Mouse (Mus musculus): ENCODE results near the gene Gpatch8. TPM values are rescaled to one million over a fixed set of nuclear protein-coding genes. Genes with fewer than 3 reads are reported as not detected.
A peak's percentile ranks its signal among the peaks of the same experiment; 100 is the strongest.

Gene Gpatch8
- polyA plus RNA-seq, 1 experiment from 2014 or later: 43.4 TPM

DNA sequence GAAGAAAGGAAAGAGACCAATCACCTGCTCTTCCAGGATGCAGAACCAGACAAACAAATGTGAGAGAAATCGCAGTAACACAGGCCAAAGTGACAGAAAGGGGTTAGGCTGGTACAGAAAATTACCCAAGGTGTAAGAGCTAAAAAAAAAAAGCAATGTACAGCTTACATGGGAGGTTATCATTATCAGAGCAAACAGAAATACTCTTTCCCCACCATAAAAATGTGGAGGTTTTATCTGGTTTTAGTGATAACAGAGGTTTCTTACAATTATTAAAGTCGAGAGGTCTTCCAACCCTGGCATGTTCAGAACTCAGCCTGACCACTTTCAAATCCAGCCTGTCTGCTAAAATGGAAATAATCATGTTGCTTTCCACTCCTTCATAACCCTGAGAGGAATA is 68.3 kb downstream of the Gpatch8 start:
- no peak overlapping the region for H3K4me3 ChIP-seq (ENCODE audit: low read depth, low read length)
- no peak for ATAC-seq (replicated peaks; ENCODE audit: insufficient number of reproducible peaks, low FRiP score, low TSS enrichment, low read depth)
- no peaks in the 10 kb centered on the region for H3K9me3 ChIP-seq (replicated peaks; ENCODE audit: control insufficient read depth, low read length)
- H3K36me3 ChIP-seq (replicated peaks; ENCODE audit: control insufficient read depth, insufficient read depth, low read depth, low read length): no peaks in the 10 kb centered on the region; the same call in 1 of the 2 replicates
- DNase-seq (ENCODE audit: low spot score): no peak
- H3K27ac ChIP-seq (replicated peaks; ENCODE audit: low read depth, low read length): no peak overlapping the region
- 84% methylated on average over 2 of the region's 2 CpGs for WGBS
- H3K4me1 ChIP-seq (ENCODE audit: control insufficient read depth, insufficient read depth, low read length): no peaks in the 10 kb centered on the region
- no peak overlapping the region for H3K9ac ChIP-seq (replicated peaks; ENCODE audit: low read length)
- no peaks in the 10 kb centered on the region for H3K27me3 ChIP-seq (ENCODE audit: control insufficient read depth, insufficient read depth, low read length)
- no peak overlapping the region for H3K4me2 ChIP-seq (ENCODE audit: low read depth, low read length)

- peak; percentile 83 for DNase-seq (ENCODE audit: low spot score)
- H3K9me3 ChIP-seq (replicated peaks; ENCODE audit: control insufficient read depth, low read length): no peaks in the 10 kb centered on the region
- H3K4me3 ChIP-seq (ENCODE audit: low read depth, low read length): no peak overlapping the region
- no peak; the same call in 1 of the 2 replicates for ATAC-seq (replicated peaks; ENCODE audit: insufficient number of reproducible peaks, low FRiP score, low TSS enrichment, low read depth)
- no peaks in the 10 kb centered on the region; the same call in 1 of the 2 replicates for H3K36me3 ChIP-seq (replicated peaks; ENCODE audit: control insufficient read depth, insufficient read depth, low read depth, low read length)
- WGBS: 73% methylated on average over 11 of the region's 11 CpGs
- H3K27ac ChIP-seq (replicated peaks; ENCODE audit: low read depth, low read length): no peak overlapping the region
- no peak overlapping the region for H3K9ac ChIP-seq (replicated peaks; ENCODE audit: low read length)
- H3K4me1 ChIP-seq (ENCODE audit: control insufficient read depth, insufficient read depth, low read length): no peaks in the 10 kb centered on the region
- no peaks in the 10 kb centered on the region for H3K27me3 ChIP-seq (ENCODE audit: control insufficient read depth, insufficient read depth, low read length)
- no peak overlapping the region for H3K4me2 ChIP-seq (ENCODE audit: low read depth, low read length)
These were observed 69.3 kb downstream of the Gpatch8 start for GRCm38 (mm10) chr11:102486733-102487386.

DNA sequence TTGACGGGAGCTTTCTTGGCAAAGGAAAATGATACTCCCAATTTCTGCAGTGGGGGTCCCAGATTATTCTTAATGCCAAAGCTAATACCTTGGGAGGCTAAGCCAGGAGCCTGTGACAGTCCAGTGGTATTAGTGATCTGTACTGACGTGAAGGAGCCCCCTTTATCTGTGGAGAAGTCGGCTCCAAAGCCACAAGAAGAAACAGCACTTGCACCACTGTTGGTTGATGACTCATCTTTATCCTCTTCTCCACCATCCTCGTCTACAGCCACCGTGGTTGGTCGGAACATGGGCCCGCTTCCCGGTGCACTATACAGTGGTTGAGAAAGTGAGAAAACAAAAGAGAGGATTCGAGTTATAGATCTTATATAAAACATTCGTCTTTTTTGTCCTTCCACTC is 74.4 kb downstream of the Gpatch8 start:
- Histone ChIP-seq H3K4me2 (ENCODE audit: low read depth, low read length) (no peak overlapping the region), H3K9me3 (replicated peaks; ENCODE audit: control insufficient read depth, low read length) (no peaks in the 10 kb centered on the region), H3K4me1 (ENCODE audit: control insufficient read depth, insufficient read depth, low read length) (no peaks in the 10 kb centered on the region), H3K36me3 (replicated peaks; ENCODE audit: control insufficient read depth, insufficient read depth, low read depth, low read length) (peaks cover 17% of the 10 kb centered on the region), H3K27ac (replicated peaks; ENCODE audit: low read depth, low read length) (no peak overlapping the region), H3K4me3 (ENCODE audit: low read depth, low read length) (no peak overlapping the region), H3K9ac (replicated peaks; ENCODE audit: low read length) (no peak overlapping the region), H3K27me3 (ENCODE audit: control insufficient read depth, insufficient read depth, low read length) (no peaks in the 10 kb centered on the region)
- no peak for ATAC-seq (replicated peaks; ENCODE audit: insufficient number of reproducible peaks, low FRiP score, low TSS enrichment, low read depth)
- 92% methylated on average over 10 of the region's 10 CpGs for WGBS
- DNase-seq (ENCODE audit: low spot score): no peak

DNA sequence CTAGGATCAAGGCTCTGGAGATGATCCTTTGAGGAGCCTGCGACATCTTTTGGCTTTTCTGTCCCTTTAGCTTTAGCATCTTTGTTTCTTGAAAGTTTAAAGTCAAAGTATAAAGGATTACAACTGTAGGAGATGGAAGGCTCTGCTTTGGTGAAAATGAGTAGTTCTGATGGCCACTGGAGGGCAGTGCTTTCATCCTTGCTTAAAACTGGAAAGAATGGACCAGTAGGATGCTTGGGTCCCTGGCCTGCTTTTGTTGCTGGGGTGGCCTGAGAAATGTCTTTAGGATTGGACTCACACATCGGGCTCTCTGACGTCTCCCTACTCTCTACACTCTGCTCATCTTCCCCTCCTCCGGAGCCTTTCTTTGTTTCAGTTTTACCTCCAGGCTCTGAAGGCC is 75.3 kb downstream of the Gpatch8 start:
- Histone ChIP-seq H3K9ac (replicated peaks; ENCODE audit: low read length) (no peak overlapping the region), H3K36me3 (replicated peaks; ENCODE audit: control insufficient read depth, insufficient read depth, low read depth, low read length) (peaks cover 17% of the 10 kb centered on the region), H3K4me1 (ENCODE audit: control insufficient read depth, insufficient read depth, low read length) (no peaks in the 10 kb centered on the region), H3K27ac (replicated peaks; ENCODE audit: low read depth, low read length) (no peak overlapping the region), H3K27me3 (ENCODE audit: control insufficient read depth, insufficient read depth, low read length) (no peaks in the 10 kb centered on the region), H3K4me3 (ENCODE audit: low read depth, low read length) (no peak overlapping the region), H3K9me3 (replicated peaks; ENCODE audit: control insufficient read depth, low read length) (no peaks in the 10 kb centered on the region), H3K4me2 (ENCODE audit: low read depth, low read length) (no peak overlapping the region)
- 85% methylated on average over 4 of the region's 4 CpGs for WGBS
- no peak for DNase-seq (ENCODE audit: low spot score)
- no peak for ATAC-seq (replicated peaks; ENCODE audit: insufficient number of reproducible peaks, low FRiP score, low TSS enrichment, low read depth)

DNA sequence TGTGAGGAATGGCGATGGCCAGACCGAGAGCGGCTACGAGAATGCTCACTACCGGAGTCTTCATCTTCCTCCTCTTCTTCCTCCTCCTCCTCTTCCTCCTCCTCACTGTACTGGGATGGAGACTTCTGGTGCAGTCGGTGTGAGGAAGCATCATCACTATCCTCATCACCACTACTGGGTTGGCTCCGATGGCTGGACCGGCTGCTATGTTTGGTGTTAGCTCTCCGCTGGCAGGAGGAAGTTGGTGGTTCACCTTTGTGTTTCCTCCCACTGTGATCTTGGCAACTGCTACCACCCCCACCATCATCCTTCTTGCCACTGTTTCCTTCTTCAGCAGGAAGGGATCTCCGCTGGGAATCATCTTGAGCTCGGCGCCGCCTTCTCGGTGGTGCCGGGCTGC is 76.1 kb downstream of the Gpatch8 start:
- H3K27me3 ChIP-seq (ENCODE audit: control insufficient read depth, insufficient read depth, low read length): no peaks in the 10 kb centered on the region
- no peak overlapping the region for H3K4me3 ChIP-seq (ENCODE audit: low read depth, low read length)
- H3K9ac ChIP-seq (replicated peaks; ENCODE audit: low read length): no peak overlapping the region
- H3K4me1 ChIP-seq (ENCODE audit: control insufficient read depth, insufficient read depth, low read length): no peaks in the 10 kb centered on the region
- 97% methylated on average over 15 of the region's 15 CpGs for WGBS
- no peak overlapping the region for H3K4me2 ChIP-seq (ENCODE audit: low read depth, low read length)
- ATAC-seq (replicated peaks; ENCODE audit: insufficient number of reproducible peaks, low FRiP score, low TSS enrichment, low read depth) (no peak), DNase-seq (ENCODE audit: low spot score) (no peak)
- peaks cover 17% of the 10 kb centered on the region for H3K36me3 ChIP-seq (replicated peaks; ENCODE audit: control insufficient read depth, insufficient read depth, low read depth, low read length)
- H3K27ac ChIP-seq (replicated peaks; ENCODE audit: low read depth, low read length): no peak overlapping the region
- no peaks in the 10 kb centered on the region for H3K9me3 ChIP-seq (replicated peaks; ENCODE audit: control insufficient read depth, low read length)

- WGBS: 96% methylated on average over 23 of the region's 23 CpGs
- DNase-seq (ENCODE audit: low spot score): no peak
- H3K36me3 ChIP-seq (replicated peaks; ENCODE audit: control insufficient read depth, insufficient read depth, low read depth, low read length): peaks cover 17% of the 10 kb centered on the region
These were observed 76.6 kb downstream of the Gpatch8 start for GRCm38 (mm10) chr11:102479581-102479980.

GRCm38 (mm10) chr11:102478671-102479070 is 77.5 kb downstream of the Gpatch8 start:
- no peak for ATAC-seq (replicated peaks; ENCODE audit: insufficient number of reproducible peaks, low FRiP score, low TSS enrichment, low read depth)
- Histone ChIP-seq H3K9ac (replicated peaks; ENCODE audit: low read length) (no peak overlapping the region), H3K27ac (replicated peaks; ENCODE audit: low read depth, low read length) (no peak overlapping the region), H3K4me1 (ENCODE audit: control insufficient read depth, insufficient read depth, low read length) (no peaks in the 10 kb centered on the region), H3K9me3 (replicated peaks; ENCODE audit: control insufficient read depth, low read length) (no peaks in the 10 kb centered on the region), H3K4me2 (ENCODE audit: low read depth, low read length) (no peak overlapping the region), H3K27me3 (ENCODE audit: control insufficient read depth, insufficient read depth, low read length) (no peaks in the 10 kb centered on the region), H3K4me3 (ENCODE audit: low read depth, low read length) (no peak overlapping the region), H3K36me3 (replicated peaks; ENCODE audit: control insufficient read depth, insufficient read depth, low read depth, low read length) (peaks cover 17% of the 10 kb centered on the region)
- no peak for DNase-seq (ENCODE audit: low spot score)
- WGBS: 94% methylated on average over 3 of the region's 3 CpGs

More at GRCm38 (mm10) chr11:102479581-102479980, 76.6 kb downstream of the Gpatch8 start:
- Histone ChIP-seq H3K4me2 (ENCODE audit: low read depth, low read length) (no peak overlapping the region), H3K9ac (replicated peaks; ENCODE audit: low read length) (no peak overlapping the region), H3K27me3 (ENCODE audit: control insufficient read depth, insufficient read depth, low read length) (no peaks in the 10 kb centered on the region), H3K4me3 (ENCODE audit: low read depth, low read length) (no peak overlapping the region), H3K4me1 (ENCODE audit: control insufficient read depth, insufficient read depth, low read length) (no peaks in the 10 kb centered on the region), H3K27ac (replicated peaks; ENCODE audit: low read depth, low read length) (no peak overlapping the region), H3K9me3 (replicated peaks; ENCODE audit: control insufficient read depth, low read length) (no peaks in the 10 kb centered on the region)
- no peak for ATAC-seq (replicated peaks; ENCODE audit: insufficient number of reproducible peaks, low FRiP score, low TSS enrichment, low read depth)

- no peak for ATAC-seq (replicated peaks; ENCODE audit: insufficient number of reproducible peaks, low FRiP score, low TSS enrichment, low read depth)
- H3K9me3 ChIP-seq (replicated peaks; ENCODE audit: control insufficient read depth, low read length): no peaks in the 10 kb centered on the region
- H3K4me2 ChIP-seq (ENCODE audit: low read depth, low read length): no peak overlapping the region
- peaks cover 12% of the 10 kb centered on the region for H3K36me3 ChIP-seq (replicated peaks; ENCODE audit: control insufficient read depth, insufficient read depth, low read depth, low read length)
- DNase-seq (ENCODE audit: low spot score): no peak
- no peak overlapping the region for H3K27ac ChIP-seq (replicated peaks; ENCODE audit: low read depth, low read length)
- WGBS: 91% methylated on average over 3 of the region's 3 CpGs
- H3K4me1 ChIP-seq (ENCODE audit: control insufficient read depth, insufficient read depth, low read length): no peaks in the 10 kb centered on the region
- no peak overlapping the region for H3K9ac ChIP-seq (replicated peaks; ENCODE audit: low read length)
- H3K27me3 ChIP-seq (ENCODE audit: control insufficient read depth, insufficient read depth, low read length): no peaks in the 10 kb centered on the region
- no peak overlapping the region for H3K4me3 ChIP-seq (ENCODE audit: low read depth, low read length)
These were observed 81.2 kb downstream of the Gpatch8 start for GRCm38 (mm10) chr11:102475027-102475426.
